Mouse (Mus musculus) C2C12 (cell line): Measurements from ENCODE around the gene Ercc2.

Source experiments
- CTCF ChIP-seq: IDR thresholded peaks from one replicate; pipeline ENCODE4 v1.5.1; 2011; ENCODE audit not compliant: control insufficient read depth, insufficient read depth, insufficient read length
- MAX ChIP-seq: IDR thresholded peaks from one replicate; pipeline ENCODE4 v1.6.1; 2011; ENCODE audit warnings: mild to moderate bottlenecking, control low read depth
- MYOD1 ChIP-seq: IDR thresholded peaks from one replicate; pipeline ENCODE4 v1.6.1; 2011; ENCODE audit warnings: low read depth; ENCODE audit not compliant: control insufficient read depth, insufficient read length
- MYOG ChIP-seq: IDR thresholded peaks from one replicate; pipeline ENCODE4 v1.6.1; 2011; ENCODE audit not compliant: control insufficient read depth, insufficient read length; ENCODE audit errors: extremely low read depth
- USF1 ChIP-seq: IDR thresholded peaks from one replicate; pipeline ENCODE4 v1.6.1; 2011; ENCODE audit warnings: low read depth, mild to moderate bottlenecking, control low read depth, moderate library complexity

- TF ChIP-seq CTCF: no peak
- TF ChIP-seq MAX: no peak
- no peak for TF ChIP-seq MYOD1
- no peak for TF ChIP-seq MYOG
- no peak for TF ChIP-seq USF1
Measured at GRCm38 (mm10) chr7:19430402-19430801, 48.6 kb downstream of the Ercc2 start.
